Mouse (Mus musculus): ENCODE results near the gene Prr5. TPM values are rescaled to one million over a fixed set of nuclear protein-coding genes. Genes with fewer than 3 reads are reported as not detected.

The Prr5 gene
- total RNA-seq, 2 experiments from 2014 or later, result 18.6 to 20.6 TPM

DNA sequence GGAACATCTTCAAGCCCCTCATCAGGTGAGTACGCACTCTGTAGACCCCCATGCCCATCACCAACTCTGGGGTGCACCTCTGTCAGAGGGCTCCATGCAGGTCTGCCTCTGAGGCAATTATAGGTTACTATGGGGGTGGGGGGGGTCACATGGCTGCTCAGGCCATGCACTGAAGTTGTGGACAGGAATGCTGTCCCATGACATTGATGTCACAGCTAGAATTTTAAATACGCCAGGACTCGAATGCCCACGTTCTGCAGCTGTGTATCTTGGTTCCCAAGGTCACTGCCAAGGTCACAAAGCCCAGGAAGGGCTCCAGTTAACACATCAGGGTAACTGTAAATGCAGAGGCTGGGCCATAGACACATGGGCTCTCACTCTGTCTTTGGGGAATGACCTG lies 76.4 kb downstream of the Prr5 start:
- DNase-seq (ENCODE audit: low spot score in 2 of 2), result no peak

Other genes with a start within 250 kb of the Prr5 start
- gene Shisal1, start 222.5 kb upstream of the Prr5 start, total RNA-seq (2021), result 10 to 100 TPM; 60.9 to 67.4 TPM
- gene Rtl6, start 111.8 kb upstream of the Prr5 start, total RNA-seq (2021), result 10 to 100 TPM; 60.6 to 65.2 TPM
- under 1 TPM; 0.27 to 0.89 TPM for gene Arhgap8, start 50.4 kb downstream of the Prr5 start, total RNA-seq (2021)
- 10 to 100 TPM; 11.6 to 13.8 TPM for gene Phf21b, start 186.4 kb downstream of the Prr5 start, total RNA-seq (2021)

Data from layer of hippocampus, postnatal 10 days (tissue).